25 mouse cellular contexts compared by ENCODE assay signal in the genomic region with DNA sequence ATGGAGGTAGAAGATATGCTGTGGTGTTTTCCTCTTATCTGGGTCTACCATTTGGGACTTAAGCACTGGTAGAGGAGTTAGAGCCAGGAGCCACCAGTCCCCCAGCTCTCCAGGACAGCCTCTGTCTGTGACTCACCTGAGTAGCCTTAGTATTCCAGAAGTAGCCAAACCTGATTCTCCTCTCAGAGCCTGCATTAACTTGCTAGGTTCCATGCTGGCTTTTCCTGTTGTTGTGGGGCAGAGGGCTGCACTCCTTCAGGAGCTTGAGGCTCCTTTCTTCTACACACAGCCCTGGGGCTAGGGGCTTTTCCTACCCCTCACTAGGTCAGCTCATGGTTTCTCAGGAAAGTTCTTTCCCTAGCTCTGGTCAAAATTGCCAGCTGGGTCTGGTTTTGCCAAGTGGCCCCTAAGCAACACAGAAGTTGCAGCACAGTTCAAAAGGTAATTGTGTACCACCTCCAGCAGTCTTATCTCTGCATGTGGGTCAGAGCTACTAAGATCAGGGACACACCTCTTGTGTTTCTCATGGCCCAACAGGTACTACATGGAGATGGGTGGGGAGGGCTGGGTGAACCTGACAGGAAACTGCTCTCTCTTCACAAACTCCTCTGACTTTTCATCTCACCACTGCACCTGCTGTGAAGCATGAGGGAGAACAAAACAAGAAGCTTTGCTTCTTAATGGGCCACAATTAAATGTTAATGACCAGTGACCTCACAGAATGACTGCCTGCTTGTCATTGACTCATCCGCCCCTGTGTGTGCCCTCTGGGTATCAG.
DNase-seq lines count a peak whose midpoint lies in the region; ATAC-seq and TF ChIP-seq lines count a peak whose summit lies in the region.
"Had no signal": no experiment of that assay in that cellular context is flagged by ENCODE, and none has a peak within 500 bp of the region (broad histone marks: within the 10 kb centered on the region; RNA-seq: fewer than 3 reads in every experiment).

No protein-coding gene starts in this region.

- no peaks in the 10 kb centered on the region for H3K27me3 ChIP-seq in intestine, embryonic 16.5 days (replicated peaks; ENCODE audit: control insufficient read depth, insufficient read depth, low read length)
- H3K27me3 ChIP-seq: embryonic facial prominence, embryonic 15.5 days; hindbrain, embryonic 12.5 days; limb, embryonic 12.5 days; megakaryocyte, embryonic 14.5 days; midbrain, embryonic 13.5 days had no signal

- in situ Hi-C loops in ES-E14 (cut with MboI; ENCODE audit: low sequenced_read_pairs in 2 of 2, unreplicated experiment in 2 of 2), result no loop called here

- H3K36me3 ChIP-seq in ES-E14 (ENCODE audit: control insufficient read depth, insufficient read depth, low read length, poor library complexity, severe bottlenecking), result no peaks in the 10 kb centered on the region
- H3K36me3 ChIP-seq in intestine, embryonic 16.5 days (ENCODE audit: control insufficient read depth, insufficient read depth, low read length), result no peaks in the 10 kb centered on the region
- H3K36me3 ChIP-seq: embryonic facial prominence, embryonic 15.5 days; hindbrain, embryonic 12.5 days; limb, embryonic 12.5 days; midbrain, embryonic 13.5 days had no signal

- DNase-seq in ES-CJ7 (ENCODE audit: low read depth, low spot score) (peak; percentile 84), ES-E14 (ENCODE audit: low read depth, low spot score) (peak; percentile 69)
- peak; percentile 61 for DNase-seq in urinary bladder, postnatal 14 days (ENCODE audit: low spot score)
- DNase-seq in left cerebral cortex, adult 9 months (ENCODE audit: low spot score in 2 of 2), result no peak
- DNase-seq in kidney, adult 11 months, result no peak
- no peak for DNase-seq in thymus, adult 18-20 months
- DNase-seq: adrenal gland, postnatal 10 days; cerebellum, adult 8-10 months; cerebellum, postnatal 36 days; gastrocnemius, adult 2 months; kidney, postnatal 25 days; layer of hippocampus, postnatal 36 days; liver, postnatal 0 days; lung, postnatal 14 days; right cerebral cortex, postnatal 4 days had no signal

- ATAC-seq in intestine, embryonic 16.5 days, result peak; percentile 84
- ATAC-seq: activated CD4-positive, CD25-positive, alpha-beta regulatory T cell, adult 4 months; forebrain, embryonic 14.5 days; liver, postnatal 0 days; midbrain, embryonic 13.5 days had no signal

- 53% methylated on average over 1 of the region's 1 CpGs for WGBS in intestine, embryonic 16.5 days

- H3K4me3 ChIP-seq in ES-E14 (ENCODE audit: insufficient read depth in 1 of 2, low read depth in 1 of 2, low read length in 2 of 2, poor library complexity in 1 of 2, severe bottlenecking in 1 of 2), result no peak overlapping the region
- H3K4me3 ChIP-seq in intestine, embryonic 16.5 days (ENCODE audit: low read length), result no peak overlapping the region
- H3K4me3 ChIP-seq: embryonic facial prominence, embryonic 15.5 days; gastrocnemius, adult 2 months; hindbrain, embryonic 12.5 days; layer of hippocampus, adult 2 months; limb, embryonic 12.5 days; megakaryocyte, embryonic 14.5 days; midbrain, embryonic 13.5 days had no signal

- H3K9ac ChIP-seq in ES-E14 (ENCODE audit: insufficient read depth, low read depth, low read length, poor library complexity, severe bottlenecking), result no peak overlapping the region
- H3K9ac ChIP-seq in intestine, embryonic 16.5 days (ENCODE audit: low read depth, low read length), result no peak overlapping the region
- H3K9ac ChIP-seq: embryonic facial prominence, embryonic 15.5 days; hindbrain, embryonic 12.5 days; limb, embryonic 12.5 days; liver, postnatal 0 days; midbrain, embryonic 13.5 days had no signal

- no peak overlapping the region for H3K27ac ChIP-seq in ES-E14 (ENCODE audit: insufficient read depth, low read depth, low read length, poor library complexity, severe bottlenecking)
- peak overlapping the region; percentile 1; the same call in 1 of the 2 replicates for H3K27ac ChIP-seq in intestine, embryonic 16.5 days (ENCODE audit: low read length)
- H3K27ac ChIP-seq: embryonic facial prominence, embryonic 15.5 days; gastrocnemius, adult 2 months; hindbrain, embryonic 12.5 days; layer of hippocampus, adult 2 months; limb, embryonic 12.5 days; midbrain, embryonic 13.5 days had no signal

- H3K4me1 ChIP-seq in ES-E14 (ENCODE audit: control insufficient read depth in 2 of 2, insufficient read depth in 2 of 2, low read length in 2 of 2, poor library complexity in 1 of 2), result peaks cover 0 to 12% of the 10 kb centered on the region in 2 experiments; a peak in 1 of 4 replicates
- H3K4me1 ChIP-seq in intestine, embryonic 16.5 days (ENCODE audit: control insufficient read depth, insufficient read depth, low read length), result no peaks in the 10 kb centered on the region
- H3K4me1 ChIP-seq: embryonic facial prominence, embryonic 15.5 days; hindbrain, embryonic 12.5 days; limb, embryonic 12.5 days; megakaryocyte, embryonic 14.5 days; midbrain, embryonic 13.5 days had no signal

- no peak overlapping the region for H3K4me2 ChIP-seq in intestine, embryonic 16.5 days (ENCODE audit: low read depth, low read length)
- H3K4me2 ChIP-seq: embryonic facial prominence, embryonic 15.5 days; hindbrain, embryonic 12.5 days; limb, embryonic 12.5 days; liver, embryonic 11.5 days; midbrain, embryonic 13.5 days had no signal

- no peaks in the 10 kb centered on the region for H3K9me3 ChIP-seq in ES-E14 (ENCODE audit: control insufficient read depth, insufficient read depth, low read depth, low read length)
- H3K9me3 ChIP-seq in intestine, embryonic 16.5 days (ENCODE audit: control insufficient read depth, low read length), result no peaks in the 10 kb centered on the region
- H3K9me3 ChIP-seq: embryonic facial prominence, embryonic 15.5 days; hindbrain, embryonic 12.5 days; limb, embryonic 12.5 days; midbrain, embryonic 13.5 days had no signal

TF ChIP-seq in ES-E14, 5 proteins besides CTCF, POLR2A, EP300 and RAD21:
- TF ChIP-seq HCFC1 (IDR thresholded peaks at IDR 0.05; ENCODE audit: borderline replicate concordance, insufficient read depth, low read length) (no peak), ZC3H11A (IDR thresholded peaks at IDR 0.05; ENCODE audit: borderline replicate concordance, low read depth, low read length) (no peak), CHD2 (IDR thresholded peaks at IDR 0.05; ENCODE audit: low read depth, low read length) (no peak; the same call in 1 of the 2 replicates), MAFK (IDR thresholded peaks at IDR 0.05; ENCODE audit: insufficient read depth, low read depth, low read length) (no peak), ZNF384 (IDR thresholded peaks at IDR 0.05; ENCODE audit: low read depth, low read length) (no peak)

Comparison
In these comparisons a context has a peak if more than half of its experiments do, and no peak if none do; other contexts are left out.
1. DNase-seq: peak in ES-CJ7 (single experiment), ES-E14 (single experiment) and urinary bladder, postnatal 14 days (single experiment); none in left cerebral cortex, adult 9 months (0 of 2), kidney, adult 11 months (single experiment) and thymus, adult 18-20 months (0 of 2).